29 mouse cellular contexts compared by ENCODE assay signal in genomic region chr3:82810334-82811120, GRCm38 (mm10).
"Had no signal": no experiment of that assay in that cellular context is flagged by ENCODE, and none has a peak within 500 bp of the region (broad histone marks: within the 10 kb centered on the region; RNA-seq: fewer than 3 reads in every experiment).

No protein-coding gene starts in this region.

- H3K36me3 ChIP-seq: heart, embryonic 13.5 days; heart, embryonic 15.5 days; hindbrain, embryonic 10.5 days; hindbrain, embryonic 12.5 days; kidney, embryonic 15.5 days; limb, embryonic 10.5 days; limb, embryonic 12.5 days; liver, embryonic 13.5 days; liver, embryonic 15.5 days had no signal

- H3K4me2 ChIP-seq: heart, embryonic 11.5 days; heart, embryonic 13.5 days; heart, embryonic 15.5 days; hindbrain, embryonic 12.5 days; hindbrain, embryonic 14.5 days; kidney, embryonic 15.5 days; limb, embryonic 12.5 days; liver, embryonic 11.5 days; liver, embryonic 13.5 days; liver, embryonic 15.5 days had no signal

- H3K4me1 ChIP-seq: heart, embryonic 13.5 days; heart, embryonic 15.5 days; hindbrain, embryonic 10.5 days; hindbrain, embryonic 12.5 days; kidney, embryonic 15.5 days; limb, embryonic 10.5 days; limb, embryonic 12.5 days; liver, embryonic 13.5 days; liver, embryonic 15.5 days had no signal

- H3K9ac ChIP-seq: heart, embryonic 13.5 days; heart, embryonic 15.5 days; hindbrain, embryonic 12.5 days; hindbrain, embryonic 14.5 days; kidney, embryonic 15.5 days; limb, embryonic 12.5 days; liver, embryonic 13.5 days; liver, embryonic 15.5 days had no signal

- H3K9me3 ChIP-seq: heart, embryonic 13.5 days; heart, embryonic 15.5 days; hindbrain, embryonic 10.5 days; hindbrain, embryonic 12.5 days; kidney, embryonic 15.5 days; limb, embryonic 10.5 days; limb, embryonic 12.5 days; liver, embryonic 13.5 days; liver, embryonic 15.5 days had no signal

- H3K4me3 ChIP-seq: gastrocnemius, adult 2 months; heart, adult 2 months; heart, embryonic 13.5 days; heart, embryonic 15.5 days; hindbrain, embryonic 10.5 days; hindbrain, embryonic 12.5 days; kidney, embryonic 15.5 days; limb, embryonic 10.5 days; limb, embryonic 12.5 days; liver, embryonic 13.5 days; liver, embryonic 15.5 days had no signal

- ATAC-seq: hindbrain, embryonic 16.5 days; inflammation-experienced regulatory T-cells, adult 6 months had no signal

- DNase-seq: gastrocnemius, adult 2 months; gastrocnemius, postnatal 10 days; gastrocnemius, postnatal 25 days; heart, adult 2 months; heart, postnatal 14 days; heart, postnatal 36 days; kidney, adult 11 months; kidney, adult 2 months; kidney, adult 9 months; kidney, postnatal 14 days; kidney, postnatal 36 days; layer of hippocampus, adult 9-11 months; layer of hippocampus, postnatal 36 days; liver; liver, embryonic 13.5 days had no signal

- H3K27me3 ChIP-seq: heart, embryonic 13.5 days; heart, embryonic 15.5 days; hindbrain, embryonic 12.5 days; kidney, embryonic 15.5 days; limb, embryonic 12.5 days; liver, embryonic 13.5 days; liver, embryonic 15.5 days had no signal

- H3K27ac ChIP-seq: gastrocnemius, adult 2 months; heart, adult 2 months; heart, embryonic 13.5 days; heart, embryonic 15.5 days; hindbrain, embryonic 10.5 days; hindbrain, embryonic 12.5 days; hindbrain, embryonic 14.5 days; kidney, embryonic 15.5 days; kidney, postnatal 0 days; limb, embryonic 10.5 days; limb, embryonic 12.5 days; liver, embryonic 13.5 days; liver, embryonic 15.5 days had no signal
